Mouse (Mus musculus): ENCODE data around the gene Ptges3. TPM values are rescaled to one million over a fixed set of nuclear protein-coding genes. Genes with fewer than 3 reads are reported as not detected.

The Ptges3 gene
- polyA plus RNA-seq (2012), result 176 and 198 TPM in 2 replicates

DNA sequence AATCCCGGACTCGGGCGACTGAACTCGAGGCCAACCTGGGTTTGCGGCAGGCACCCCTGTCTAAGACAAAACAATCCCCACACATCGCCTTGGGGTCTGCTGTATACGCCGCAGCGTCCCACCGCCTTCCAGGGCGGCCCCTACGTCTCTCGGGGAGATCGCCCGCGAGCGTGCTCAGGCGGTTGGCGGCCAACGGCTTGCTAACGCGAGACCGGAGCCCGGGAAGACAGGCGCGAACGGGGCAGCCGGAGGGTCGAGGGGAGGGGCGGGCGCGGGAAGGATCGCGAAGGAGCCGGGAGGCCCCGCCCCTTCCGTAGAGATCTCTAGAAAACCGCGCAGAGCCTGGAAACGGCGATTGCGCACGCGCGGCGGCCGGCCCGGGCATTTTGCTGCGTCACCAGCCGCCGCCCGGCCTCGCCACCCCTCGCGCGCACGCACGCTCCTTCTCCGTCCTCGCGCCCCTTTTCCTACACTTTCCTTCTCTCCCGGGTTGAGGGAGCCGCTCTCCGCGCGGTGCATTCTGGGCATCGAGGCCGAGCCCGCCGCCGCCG lies at the start of gene Ptges3:
Ptges3 (plus strand) TSS at position 354 of the 551 bp plus-strand sequence.

DNA sequence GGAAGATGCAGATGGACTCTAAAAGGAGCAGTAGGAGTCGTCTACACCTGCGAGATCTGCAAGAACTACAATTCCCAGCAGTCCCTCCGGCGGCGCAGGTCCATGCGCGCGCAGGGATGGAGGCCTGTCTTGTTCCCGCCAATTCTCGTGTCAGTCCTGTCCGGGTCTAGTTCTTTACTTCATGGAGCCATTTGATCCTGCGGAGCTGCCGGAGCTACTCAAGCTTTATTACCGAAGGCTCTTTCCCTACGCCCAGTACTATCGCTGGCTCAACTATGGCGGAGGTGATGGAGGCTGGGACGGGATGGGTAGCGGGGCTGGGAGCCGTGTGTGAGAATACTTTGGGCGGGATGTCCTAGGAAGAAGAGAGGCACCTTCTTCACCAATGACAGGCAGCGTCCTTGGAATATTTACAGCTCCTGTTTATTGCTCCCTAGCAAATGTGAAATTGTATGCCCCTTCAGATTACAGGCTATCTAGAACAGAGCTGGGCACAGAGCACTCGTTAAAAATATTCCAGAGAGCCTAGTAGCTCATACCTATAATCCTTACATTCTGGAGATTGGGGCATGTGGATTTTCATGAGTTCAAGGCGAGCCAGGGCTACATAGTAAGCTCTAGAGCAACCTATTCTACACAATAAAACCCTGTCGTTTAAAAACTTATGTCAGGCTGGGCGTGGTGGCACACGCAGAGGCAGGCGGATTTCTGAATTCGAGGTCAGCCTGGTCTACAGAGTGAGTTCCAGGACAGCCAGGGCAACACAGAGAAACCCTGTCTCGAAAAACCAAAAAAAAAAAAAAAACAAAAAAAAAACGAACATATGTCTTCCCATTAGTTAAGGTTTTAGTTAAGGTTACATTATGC lies 43.5 kb upstream of the Ptges3 start, which contains the start of gene Prim1:
Prim1 (plus strand) TSS at position 101 of the 867 bp plus-strand sequence.

DNA sequence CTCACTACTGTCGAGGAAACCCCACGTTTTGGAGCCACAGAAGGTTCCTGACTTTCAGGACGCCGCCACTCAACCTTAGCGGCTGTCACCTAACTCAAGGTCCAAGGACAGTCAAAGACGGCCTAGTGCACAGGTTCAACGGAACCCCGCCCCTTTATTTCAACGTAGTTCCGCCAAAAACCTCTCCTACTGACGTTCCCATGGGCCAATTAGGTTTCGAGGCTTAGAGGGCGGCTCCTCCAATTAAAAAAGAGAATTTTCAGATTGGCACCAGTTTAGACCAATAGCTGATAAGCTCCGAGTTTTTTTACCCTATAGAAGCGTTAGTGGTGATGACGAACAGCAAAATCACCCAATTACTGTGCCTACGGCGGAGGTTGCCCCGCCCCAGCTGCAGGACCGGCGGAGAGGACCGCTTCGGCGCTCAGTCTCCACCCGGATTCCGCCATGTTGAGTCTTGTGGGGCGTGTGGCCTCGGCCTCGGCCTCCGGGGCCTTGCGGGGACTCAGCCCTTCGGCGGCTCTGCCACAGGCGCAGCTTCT lies 24.2 kb downstream of the Ptges3 start, which contains the start of gene Atp5b:
Atp5b (plus strand) TSS at position 394 of the 542 bp plus-strand sequence.

DNA sequence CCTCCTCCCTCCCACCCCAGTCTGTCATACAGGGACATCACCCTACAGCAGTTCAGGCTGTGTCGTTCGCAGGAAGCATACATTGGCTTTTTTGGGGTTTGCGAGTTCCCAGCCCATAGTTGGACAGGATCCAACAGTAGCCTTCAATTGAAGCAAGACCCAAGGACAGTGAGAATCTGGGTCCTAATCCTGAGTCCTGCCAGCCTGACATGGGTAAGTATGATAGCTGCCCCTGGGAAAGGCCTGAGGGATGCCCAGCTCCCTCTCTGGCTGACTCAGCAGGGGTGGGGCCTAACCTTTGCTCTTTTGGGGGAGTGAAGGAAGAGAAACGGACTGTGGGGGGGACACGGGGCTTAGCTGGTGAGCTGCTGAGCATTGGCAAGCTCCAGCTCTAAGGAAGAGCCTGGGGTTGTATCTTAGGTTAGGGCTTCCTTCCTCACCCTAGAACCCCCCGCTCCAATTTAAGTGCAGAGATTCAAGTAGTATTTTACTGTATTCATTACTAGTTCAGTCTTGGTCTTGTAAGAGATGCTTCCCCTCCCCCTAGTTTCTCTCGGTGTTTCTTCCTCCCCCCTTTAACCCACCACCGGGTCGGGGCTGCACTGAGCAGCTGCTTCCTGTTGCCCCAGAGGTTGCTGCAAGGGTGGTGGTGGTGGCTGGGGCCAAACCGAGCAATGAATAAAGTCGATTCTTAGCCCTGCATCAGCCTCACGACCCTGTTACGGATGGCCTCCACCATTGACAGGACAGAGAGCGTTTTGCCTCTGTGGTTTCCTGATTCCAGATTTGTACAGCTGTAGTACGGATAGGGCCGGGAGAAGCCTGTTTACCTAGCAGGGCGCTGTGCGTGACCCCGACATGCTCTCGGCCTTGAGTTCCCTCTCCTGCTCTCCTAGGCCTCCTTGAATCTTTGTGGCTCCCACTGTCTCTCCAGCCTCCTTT lies 33.1 kb downstream of the Ptges3 start, which contains the start of gene Baz2a:
Baz2a (plus strand) TSS at position 14 of the 942 bp plus-strand sequence.

Other genes with a start within 250 kb of the Ptges3 start
- gene Rdh19, start 209.0 kb upstream of the Ptges3 start, polyA plus RNA-seq (2012), result not detected in 2 replicates
- not detected in 2 replicates for gene Rdh16f2, start 192.5 kb upstream of the Ptges3 start, polyA plus RNA-seq (2012)
- gene Rdh7, start 170.1 kb upstream of the Ptges3 start, polyA plus RNA-seq (2012), result not detected in 2 replicates
- not detected in 2 replicates for gene Sdr9c7, start 160.4 kb upstream of the Ptges3 start, polyA plus RNA-seq (2012)
- gene Hsd17b6, start 51.3 kb upstream of the Ptges3 start, polyA plus RNA-seq (2012), result not detected in 2 replicates
- gene Prim1, start 43.8 kb upstream of the Ptges3 start, polyA plus RNA-seq (2012), result 4.3 and 6.6 TPM in 2 replicates
- gene Naca, start 23.4 kb upstream of the Ptges3 start, polyA plus RNA-seq (2012), result 157 and 192 TPM in 2 replicates
- 1,291 and 1,395 TPM in 2 replicates for gene Atp5b, start 24.3 kb downstream of the Ptges3 start, polyA plus RNA-seq (2012)
- 22.0 and 31.0 TPM in 2 replicates for gene Baz2a, start 32.6 kb downstream of the Ptges3 start, polyA plus RNA-seq (2012)
- gene Rbms2, start 121.3 kb downstream of the Ptges3 start, polyA plus RNA-seq (2012), result 6.4 and 7.7 TPM in 2 replicates
- 1.2 and 2.4 TPM in 2 replicates for gene Gls2, start 135.5 kb downstream of the Ptges3 start, polyA plus RNA-seq (2012)
- 2.2 and 3.2 TPM in 2 replicates for gene Spryd4, start 152.9 kb downstream of the Ptges3 start, polyA plus RNA-seq (2012)
- 0.21 and 0.27 TPM in 2 replicates for gene Mip, start 166.9 kb downstream of the Ptges3 start, polyA plus RNA-seq (2012)
- 37.8 and 58.1 TPM in 2 replicates for gene Timeless, start 173.1 kb downstream of the Ptges3 start, polyA plus RNA-seq (2012)
- 0.14 and 0.30 TPM in 2 replicates for gene Apon, start 195.1 kb downstream of the Ptges3 start, polyA plus RNA-seq (2012)
- gene Apof, start 209.7 kb downstream of the Ptges3 start, polyA plus RNA-seq (2012), result 0.05 and 0.19 TPM in 2 replicates
- 17.2 and 18.9 TPM in 2 replicates for gene Stat2, start 211.6 kb downstream of the Ptges3 start, polyA plus RNA-seq (2012)
- gene Il23a, start 239.8 kb downstream of the Ptges3 start, polyA plus RNA-seq (2012), result 0.32 and 0.37 TPM in 2 replicates
- 4.0 and 4.9 TPM in 2 replicates for gene Pan2, start 244.4 kb downstream of the Ptges3 start, polyA plus RNA-seq (2012)